Mouse (Mus musculus) erythroid progenitor cell, adult 5-6 weeks (primary cell): ENCODE data around the gene Erv3. TPM values are rescaled to one million over a fixed set of nuclear protein-coding genes. Genes with fewer than 3 reads are reported as not detected.

Experiments used
- total RNA-seq, 2 experiments: library from RNA; stranded (forward) in 1 of 2; stranded (reverse) in 1 of 2; fragments of 150-400 nt in 1 of 2; fragments of 186-747, 209-891 nt in 1 of 2; gene quantifications; 2 replicates each; pipeline versions ENCODE4 v1.2.3 to v1.2.4; 2015 to 2017; ENCODE audit warnings: low replicate concordance in 2 of 2

The Erv3 gene
- total RNA-seq, 2 experiments from 2014 or later, result not detected

Other genes with a start within 250 kb of the Erv3 start
- gene Prnp, start 50.2 kb upstream of the Erv3 start, total RNA-seq (2015; ENCODE audit: low replicate concordance), result 139 and 159 TPM in 2 replicates
- gene Prnp, start 50.2 kb upstream of the Erv3 start, total RNA-seq (2017; ENCODE audit: low replicate concordance), result 175 and 177 TPM in 2 replicates
- not detected in 2 replicates for gene Prn, start 50.2 kb upstream of the Erv3 start, total RNA-seq (2015; ENCODE audit: low replicate concordance)
- gene Prn, start 50.2 kb upstream of the Erv3 start, total RNA-seq (2017; ENCODE audit: low replicate concordance), result not detected in 2 replicates
- not detected in 2 replicates for gene Prnd, start 91.1 kb upstream of the Erv3 start, total RNA-seq (2015; ENCODE audit: low replicate concordance)
- 0.38 and 1.8 TPM in 2 replicates for gene Prnd, start 91.1 kb upstream of the Erv3 start, total RNA-seq (2017; ENCODE audit: low replicate concordance)
- 9.6 and 9.7 TPM in 2 replicates for gene Rassf2, start 170.5 kb upstream of the Erv3 start, total RNA-seq (2015; ENCODE audit: low replicate concordance)
- gene Rassf2, start 170.5 kb upstream of the Erv3 start, total RNA-seq (2017; ENCODE audit: low replicate concordance), result 8.0 and 16.7 TPM in 2 replicates